Mouse (Mus musculus): ENCODE data around the gene Pdk2. TPM values are rescaled to one million over a fixed set of nuclear protein-coding genes. Genes with fewer than 3 reads are reported as not detected.

The Pdk2 gene
- polyA plus RNA-seq, 1 experiment from 2014 or later, result 13.9 TPM

DNA sequence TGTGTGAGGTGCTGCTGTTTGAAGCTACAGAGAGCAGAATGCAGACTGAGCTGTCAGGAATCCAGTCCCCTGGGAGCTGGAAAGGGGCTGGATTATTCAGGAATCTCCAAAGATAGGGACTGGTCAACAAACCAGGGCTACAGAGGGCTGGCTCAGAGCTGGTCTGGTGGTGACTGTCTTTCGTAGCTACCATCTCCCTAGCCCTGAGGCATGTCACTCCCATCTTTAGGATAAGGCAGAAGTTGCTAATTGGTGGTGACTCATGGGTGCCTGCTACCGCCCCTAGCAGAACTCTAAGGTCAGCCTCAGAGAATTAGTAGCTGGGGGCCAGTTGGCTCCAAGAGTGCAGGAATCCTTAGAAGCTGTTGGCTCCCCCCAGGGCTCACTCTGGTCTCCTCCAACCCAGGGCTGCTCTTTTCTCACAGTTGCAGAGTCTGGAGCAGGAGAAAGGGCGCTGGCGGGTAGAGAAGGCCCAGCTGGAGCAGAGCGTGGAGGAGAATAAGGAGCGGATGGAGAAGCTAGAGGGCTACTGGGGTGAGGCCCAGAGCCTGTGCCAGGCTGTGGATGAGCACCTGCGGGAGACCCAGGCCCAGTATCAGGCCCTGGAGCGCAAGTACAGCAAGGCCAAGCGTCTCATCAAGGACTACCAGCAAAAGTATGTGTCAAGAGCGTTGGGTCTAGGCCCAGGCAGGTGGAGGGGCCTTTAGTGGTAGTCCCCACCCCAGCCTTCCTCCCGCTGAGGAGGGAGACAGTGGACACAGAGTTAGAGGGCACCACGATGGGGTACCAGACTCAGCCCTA, 36.8 kb downstream of the Pdk2 start:
- H3K4me1 ChIP-seq (ENCODE audit: control insufficient read depth, low read depth, low read length), result peaks cover 70% of the 10 kb centered on the region
- no peak overlapping the region for H3K4me2 ChIP-seq (ENCODE audit: low read depth, low read length)
- 0 out of 2 replicates have a peak overlapping the region, but pooled peaks have one; percentile 48 for H3K27ac ChIP-seq (ENCODE audit: low read length)
- peaks cover 36% of the 10 kb centered on the region for H3K36me3 ChIP-seq (ENCODE audit: control insufficient read depth, insufficient read depth)
- no peaks in the 10 kb centered on the region for H3K27me3 ChIP-seq (ENCODE audit: control insufficient read depth, insufficient read depth, low read depth, low read length)
- no peaks in the 10 kb centered on the region for H3K9me3 ChIP-seq (replicated peaks; ENCODE audit: control insufficient read depth, low read length)
- WGBS (ENCODE audit: insufficient replicate concordance), result 75% methylated on average over 12 of the region's 12 CpGs
- no peak for ATAC-seq (ENCODE audit: low read depth)
- no peak overlapping the region for H3K4me3 ChIP-seq (ENCODE audit: low read depth, low read length)
- H3K9ac ChIP-seq (ENCODE audit: low read depth, low read length), result no peak overlapping the region

DNA sequence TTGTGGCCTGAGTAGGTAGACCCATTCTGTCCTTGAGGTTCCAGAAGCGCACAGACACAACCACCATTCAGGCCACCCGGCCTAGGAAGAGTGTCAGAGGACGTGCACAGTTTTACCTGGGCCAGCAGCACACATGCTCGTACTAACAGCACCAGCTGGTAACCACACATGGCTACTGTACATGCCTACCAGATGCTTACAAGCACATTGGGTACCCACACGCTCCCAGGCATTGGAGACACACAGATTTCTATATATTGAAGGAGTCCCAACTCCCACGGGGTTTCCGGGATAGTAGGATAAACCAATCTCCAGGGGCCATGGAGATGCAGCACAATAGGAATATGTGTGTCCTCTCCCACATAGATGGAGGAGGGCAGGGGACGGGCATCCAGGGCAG, 38.4 kb downstream of the Pdk2 start:
- Histone ChIP-seq H3K4me2 (ENCODE audit: low read depth, low read length) (no peak overlapping the region), H3K4me3 (ENCODE audit: low read depth, low read length) (no peak overlapping the region), H3K27me3 (ENCODE audit: control insufficient read depth, insufficient read depth, low read depth, low read length) (no peaks in the 10 kb centered on the region), H3K27ac (ENCODE audit: low read length) (no peak overlapping the region), H3K9ac (ENCODE audit: low read depth, low read length) (no peak overlapping the region), H3K36me3 (ENCODE audit: control insufficient read depth, insufficient read depth) (peaks cover 38% of the 10 kb centered on the region), H3K9me3 (replicated peaks; ENCODE audit: control insufficient read depth, low read length) (no peaks in the 10 kb centered on the region), H3K4me1 (ENCODE audit: control insufficient read depth, low read depth, low read length) (peaks cover 70% of the 10 kb centered on the region)
- 90% methylated on average over 8 of the region's 8 CpGs for WGBS (ENCODE audit: insufficient replicate concordance)
- ATAC-seq (ENCODE audit: low read depth), result no peak

DNA sequence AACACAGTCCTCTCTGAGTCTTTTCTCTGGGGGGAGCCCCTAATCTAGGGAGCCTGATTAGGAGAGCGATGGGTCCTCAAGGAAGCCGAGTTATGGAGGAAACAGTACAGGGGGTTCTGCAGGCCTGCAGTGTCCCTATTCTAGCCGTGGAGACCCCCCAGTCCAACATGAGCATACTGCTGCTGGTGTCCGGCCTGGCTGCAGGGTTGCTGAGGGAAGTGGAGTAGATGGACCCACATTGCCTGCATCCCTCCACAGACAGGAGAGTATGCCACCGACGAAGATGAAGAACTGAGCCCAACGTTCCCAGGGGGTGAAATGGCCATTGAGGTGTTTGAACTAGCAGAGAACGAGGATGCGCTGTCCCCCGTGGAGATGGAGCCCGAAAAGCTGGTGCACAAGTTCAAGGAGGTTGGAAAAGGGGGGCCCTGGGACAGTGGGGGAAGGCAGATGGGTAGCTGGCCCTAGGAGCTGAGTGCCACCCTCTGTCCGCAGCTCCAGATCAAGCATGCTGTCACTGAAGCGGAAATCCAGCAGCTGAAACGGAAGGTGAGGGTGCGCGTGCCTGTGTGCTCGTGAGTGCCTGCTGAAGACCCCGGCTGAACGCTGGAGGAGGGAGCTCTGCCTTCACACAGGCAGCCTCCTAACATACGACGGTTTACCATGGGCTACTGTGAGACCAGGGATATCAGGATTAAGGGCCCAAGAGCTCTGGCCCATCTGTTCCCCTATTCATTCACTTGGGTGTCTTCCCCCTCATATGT, 39.4 kb downstream of the Pdk2 start:
- 83% methylated on average over 21 of the region's 21 CpGs for WGBS (ENCODE audit: insufficient replicate concordance)
- Histone ChIP-seq H3K4me1 (ENCODE audit: control insufficient read depth, low read depth, low read length) (peaks cover 70% of the 10 kb centered on the region), H3K4me3 (ENCODE audit: low read depth, low read length) (no peak overlapping the region), H3K9me3 (replicated peaks; ENCODE audit: control insufficient read depth, low read length) (no peaks in the 10 kb centered on the region), H3K36me3 (ENCODE audit: control insufficient read depth, insufficient read depth) (peaks cover 38% of the 10 kb centered on the region), H3K4me2 (ENCODE audit: low read depth, low read length) (no peak overlapping the region), H3K9ac (ENCODE audit: low read depth, low read length) (no peak overlapping the region), H3K27ac (ENCODE audit: low read length) (peak overlapping the region; percentile 18; the same call in 1 of the 2 replicates), H3K27me3 (ENCODE audit: control insufficient read depth, insufficient read depth, low read depth, low read length) (no peaks in the 10 kb centered on the region)
- no peak for ATAC-seq (ENCODE audit: low read depth)

DNA sequence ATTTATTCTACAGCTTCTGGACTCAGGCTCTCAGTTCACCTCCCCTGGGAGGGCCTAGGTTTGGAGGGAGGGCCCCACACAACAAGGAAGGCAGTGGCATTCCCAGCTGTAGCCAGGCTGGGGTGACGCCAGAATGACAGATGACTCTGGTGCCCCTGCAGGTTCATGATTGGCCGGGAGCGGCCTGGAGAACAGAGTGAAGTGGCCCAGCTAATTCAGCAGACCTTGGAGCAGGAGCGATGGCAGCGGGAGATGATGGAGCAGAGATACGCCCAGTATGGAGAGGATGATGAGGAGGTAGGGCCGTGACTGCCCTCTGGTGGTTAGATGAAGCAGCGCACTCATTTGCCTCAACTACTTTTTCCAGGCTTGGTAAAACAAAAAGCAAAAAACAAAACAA, 40.1 kb downstream of the Pdk2 start:
- 4% methylated on average over 8 of the region's 8 CpGs for WGBS (ENCODE audit: insufficient replicate concordance)
- H3K27me3 ChIP-seq (ENCODE audit: control insufficient read depth, insufficient read depth, low read depth, low read length), result no peaks in the 10 kb centered on the region
- peaks cover 70% of the 10 kb centered on the region for H3K4me1 ChIP-seq (ENCODE audit: control insufficient read depth, low read depth, low read length)
- H3K9me3 ChIP-seq (replicated peaks; ENCODE audit: control insufficient read depth, low read length), result no peaks in the 10 kb centered on the region
- H3K9ac ChIP-seq (ENCODE audit: low read depth, low read length), result peak overlapping the region; percentile 15; the same call in 1 of the 2 replicates
- H3K27ac ChIP-seq (ENCODE audit: low read length), result peak overlapping the region; percentile 32
- H3K4me3 ChIP-seq (ENCODE audit: low read depth, low read length), result no peak overlapping the region
- ATAC-seq (ENCODE audit: low read depth), result peak; percentile 19; the same call in 1 of the 2 replicates
- peak overlapping the region; percentile 28; the same call in 1 of the 2 replicates for H3K4me2 ChIP-seq (ENCODE audit: low read depth, low read length)
- H3K36me3 ChIP-seq (ENCODE audit: control insufficient read depth, insufficient read depth), result peaks cover 38% of the 10 kb centered on the region

DNA sequence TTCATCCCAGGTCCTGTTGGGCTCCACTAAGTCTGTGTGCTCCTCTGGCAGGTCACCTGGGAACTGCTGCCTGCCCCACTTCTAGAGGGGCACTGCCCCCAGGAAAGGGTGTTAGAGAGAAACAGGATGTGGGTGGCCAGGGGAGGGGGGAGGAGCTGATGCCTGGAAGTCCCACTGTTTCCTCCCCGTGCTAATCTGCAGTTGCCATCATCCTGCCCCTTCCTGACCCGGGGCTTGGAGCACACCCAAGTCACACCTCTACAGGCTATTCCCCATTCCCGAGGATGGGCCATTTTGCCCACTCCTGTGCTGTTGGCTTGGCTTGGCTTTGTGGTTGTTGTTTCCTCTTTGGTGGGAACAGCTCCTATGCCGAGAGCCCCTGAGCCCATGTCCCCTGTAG, 40.6 kb downstream of the Pdk2 start:
- H3K9me3 ChIP-seq (replicated peaks; ENCODE audit: control insufficient read depth, low read length), result no peaks in the 10 kb centered on the region
- 10% methylated on average over 4 of the region's 4 CpGs for WGBS (ENCODE audit: insufficient replicate concordance)
- H3K36me3 ChIP-seq (ENCODE audit: control insufficient read depth, insufficient read depth), result peaks cover 38% of the 10 kb centered on the region
- no peaks in the 10 kb centered on the region for H3K27me3 ChIP-seq (ENCODE audit: control insufficient read depth, insufficient read depth, low read depth, low read length)
- peak overlapping the region; percentile 15; the same call in 1 of the 2 replicates for H3K9ac ChIP-seq (ENCODE audit: low read depth, low read length)
- ATAC-seq (ENCODE audit: low read depth), result no peak
- H3K27ac ChIP-seq (ENCODE audit: low read length), result peak overlapping the region; percentile 32
- no peak overlapping the region for H3K4me3 ChIP-seq (ENCODE audit: low read depth, low read length)
- H3K4me2 ChIP-seq (ENCODE audit: low read depth, low read length), result peak overlapping the region; percentile 28; the same call in 1 of the 2 replicates
- peaks cover 71% of the 10 kb centered on the region for H3K4me1 ChIP-seq (ENCODE audit: control insufficient read depth, low read depth, low read length)

DNA sequence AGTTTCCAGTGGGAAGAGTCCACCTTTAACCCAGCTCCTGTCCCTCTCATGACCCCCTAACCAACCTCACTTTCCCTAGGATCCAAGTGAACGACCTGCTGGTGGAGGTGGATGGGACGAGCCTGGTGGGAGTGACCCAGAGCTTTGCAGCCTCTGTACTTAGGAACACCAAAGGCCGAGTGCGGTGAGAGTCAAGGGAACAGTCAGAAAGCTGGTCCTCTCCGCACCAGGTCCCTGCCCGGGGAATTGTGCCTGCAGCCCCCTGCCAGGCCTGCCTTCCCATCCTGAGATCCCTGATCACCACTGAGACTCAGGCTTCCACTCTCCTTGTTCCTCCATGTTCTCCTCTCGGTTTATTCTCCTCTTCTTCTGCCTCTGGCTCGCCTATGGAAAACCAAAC, 41.0 kb downstream of the Pdk2 start:
- no peak overlapping the region for H3K9ac ChIP-seq (ENCODE audit: low read depth, low read length)
- no peak overlapping the region for H3K4me3 ChIP-seq (ENCODE audit: low read depth, low read length)
- 51% methylated on average over 8 of the region's 8 CpGs for WGBS (ENCODE audit: insufficient replicate concordance)

DNA sequence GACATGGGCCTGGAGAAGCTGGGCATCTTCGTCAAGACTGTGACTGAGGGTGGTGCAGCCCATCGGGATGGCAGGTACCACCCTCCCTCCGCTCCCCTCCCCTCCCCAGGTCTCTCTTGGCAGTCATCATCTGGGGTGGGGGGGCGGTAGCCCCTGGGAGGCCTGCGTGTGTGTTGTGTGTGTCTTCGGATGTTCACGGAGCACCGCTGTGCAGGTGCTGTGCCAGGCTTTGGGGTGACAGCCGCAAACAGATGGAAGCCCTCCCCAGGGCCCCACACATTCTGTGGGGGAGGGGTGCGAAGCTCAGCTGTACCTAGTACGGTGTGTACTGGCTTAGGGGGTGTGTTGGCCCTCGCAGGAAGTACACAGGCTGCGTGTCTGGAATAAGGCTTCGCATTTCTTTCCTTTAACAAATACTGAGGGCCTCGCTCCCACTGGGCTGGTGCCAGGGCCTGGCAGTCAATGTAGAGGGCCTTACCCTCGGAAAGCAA, 43.1 kb downstream of the Pdk2 start:
- WGBS (ENCODE audit: insufficient replicate concordance), result 27% methylated on average over 16 of the region's 16 CpGs
- Histone ChIP-seq H3K27ac (ENCODE audit: low read length) (peak overlapping the region; percentile 89), H3K9ac (ENCODE audit: low read depth, low read length) (peak overlapping the region; percentile 65), H3K4me1 (ENCODE audit: control insufficient read depth, low read depth, low read length) (peaks cover 92% of the 10 kb centered on the region), H3K36me3 (ENCODE audit: control insufficient read depth, insufficient read depth) (peaks cover 27% of the 10 kb centered on the region), H3K4me2 (ENCODE audit: low read depth, low read length) (peak overlapping the region; percentile 66), H3K4me3 (ENCODE audit: low read depth, low read length) (peak overlapping the region; percentile 56), H3K9me3 (replicated peaks; ENCODE audit: control insufficient read depth, low read length) (no peaks in the 10 kb centered on the region), H3K27me3 (ENCODE audit: control insufficient read depth, insufficient read depth, low read depth, low read length) (no peaks in the 10 kb centered on the region)
- peak; percentile 45 for ATAC-seq (ENCODE audit: low read depth)

More for the DNA sequence above, 41.0 kb downstream of the Pdk2 start:
- no peak overlapping the region for H3K4me2 ChIP-seq (ENCODE audit: low read depth, low read length)
- H3K36me3 ChIP-seq (ENCODE audit: control insufficient read depth, insufficient read depth), result peaks cover 34% of the 10 kb centered on the region
- peaks cover 75% of the 10 kb centered on the region for H3K4me1 ChIP-seq (ENCODE audit: control insufficient read depth, low read depth, low read length)
- no peaks in the 10 kb centered on the region for H3K27me3 ChIP-seq (ENCODE audit: control insufficient read depth, insufficient read depth, low read depth, low read length)
- H3K27ac ChIP-seq (ENCODE audit: low read length), result peak overlapping the region; percentile 32
- no peak for ATAC-seq (ENCODE audit: low read depth)
- no peaks in the 10 kb centered on the region for H3K9me3 ChIP-seq (replicated peaks; ENCODE audit: control insufficient read depth, low read length)

DNA sequence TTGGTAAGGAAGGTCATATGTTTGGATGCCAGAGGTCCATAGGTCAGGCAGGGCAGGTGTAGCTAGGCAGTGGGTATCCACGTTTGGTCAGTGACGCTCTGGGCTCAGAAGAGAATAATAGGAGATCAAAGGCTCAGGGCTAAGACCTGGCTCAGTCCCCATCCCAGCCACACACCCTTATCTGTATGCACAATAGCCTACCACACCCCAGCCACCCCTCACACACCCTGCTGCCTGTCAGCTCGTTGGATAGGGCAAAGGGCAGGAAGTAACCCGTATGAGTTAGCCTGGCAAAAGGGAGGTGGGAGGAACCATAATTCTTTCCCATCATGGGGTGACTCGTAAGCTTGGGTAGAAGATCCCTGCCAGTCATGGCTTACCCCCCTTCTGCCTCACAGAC, 43.6 kb downstream of the Pdk2 start:
- H3K9me3 ChIP-seq (replicated peaks; ENCODE audit: control insufficient read depth, low read length), result no peaks in the 10 kb centered on the region
- H3K27me3 ChIP-seq (ENCODE audit: control insufficient read depth, insufficient read depth, low read depth, low read length), result no peaks in the 10 kb centered on the region
- peak overlapping the region; percentile 66 for H3K4me2 ChIP-seq (ENCODE audit: low read depth, low read length)
- peak overlapping the region; percentile 89 for H3K27ac ChIP-seq (ENCODE audit: low read length)
- 17% methylated on average over 5 of the region's 5 CpGs for WGBS (ENCODE audit: insufficient replicate concordance)
- peak overlapping the region; percentile 65 for H3K9ac ChIP-seq (ENCODE audit: low read depth, low read length)
- H3K36me3 ChIP-seq (ENCODE audit: control insufficient read depth, insufficient read depth), result peaks cover 23% of the 10 kb centered on the region
- H3K4me1 ChIP-seq (ENCODE audit: control insufficient read depth, low read depth, low read length), result peaks cover 97% of the 10 kb centered on the region
- ATAC-seq (ENCODE audit: low read depth), result peak; percentile 93
- H3K4me3 ChIP-seq (ENCODE audit: low read depth, low read length), result peak overlapping the region; percentile 56
